Mouse (Mus musculus) intestine, postnatal 0 days (tissue): Measurements from ENCODE around the gene Fyb2. TPM values are rescaled to one million over a fixed set of nuclear protein-coding genes. Genes with fewer than 3 reads are reported as not detected.

ENCODE experiments used
- ATAC-seq: fragments of 200-750 bp; cut with Nextera tagmentation; 2 replicates; pipeline ENCODE4 v1.8.0; 2017; ENCODE audit warnings: mild to moderate bottlenecking, moderate TSS enrichment, moderate library complexity
- H3K27ac ChIP-seq: fragments of 300-500 bp; sonication (generic); 2 replicates; pipeline ENCODE4 v1.5.1; 2014; ENCODE audit warnings: mild to moderate bottlenecking, low read depth, low read length, moderate library complexity
- H3K27me3 ChIP-seq: fragments of 300-500 bp; sonication (generic); replicated peaks from 2 replicates; pipeline ENCODE4 v1.6.1; 2014; ENCODE audit warnings: low read length, mixed read lengths; ENCODE audit not compliant: control insufficient read depth, insufficient read depth
- H3K36me3 ChIP-seq: fragments of 300-500 bp; sonication (generic); 2 replicates; pipeline ENCODE4 v1.6.1; 2014; ENCODE audit warnings: mild to moderate bottlenecking, moderate library complexity; ENCODE audit not compliant: control insufficient read depth, insufficient read depth
- H3K4me1 ChIP-seq: fragments of 300-500 bp; sonication (generic); replicated peaks from 2 replicates; pipeline ENCODE4 v1.6.1; 2014; ENCODE audit warnings: antibody characterized with exemption, low read length, mixed read lengths; ENCODE audit not compliant: control insufficient read depth, insufficient read depth
- H3K4me2 ChIP-seq: fragments of 300-500 bp; sonication (generic); replicated peaks from 2 replicates; pipeline ENCODE4 v1.6.1; 2014; ENCODE audit warnings: low read depth, mild to moderate bottlenecking, moderate library complexity
- H3K4me3 ChIP-seq: fragments of 300-500 bp; sonication (generic); 2 replicates; pipeline ENCODE4 v1.5.1; 2014; ENCODE audit warnings: low read depth, low read length
- H3K9ac ChIP-seq: fragments of 300-500 bp; sonication (generic); 2 replicates; pipeline ENCODE4 v1.6.1; 2014; ENCODE audit warnings: mild to moderate bottlenecking, low read depth, low read length
- H3K9me3 ChIP-seq: fragments of 300-500 bp; sonication (generic); 2 replicates; pipeline ENCODE4 v1.6.1; 2016; ENCODE audit warnings: mixed run types; ENCODE audit not compliant: control insufficient read depth
- CTCF ChIP-seq: sonication (generic); IDR thresholded peaks from 2 replicates; pipeline ENCODE4 v1.5.1; 2016; ENCODE audit warnings: low read depth, mild to moderate bottlenecking, control low read depth, antibody characterized with exemption, moderate library complexity
- WGBS: fragments of 180-500 bp; shearing (Covaris S2); extraction: QIAGEN DNeasy Blood & Tissue Kit; methylation state at CpG from one replicate; pipeline ENCODE4 v1.1.7; 2014; 5-methylcytosine and 5-hydroxymethylcytosine counted together
- polyA plus RNA-seq: library from polyadenylated mRNA; unstranded; fragments of >200 nt; fragmentation: Nextera tagmentation; extraction: Ambion mirVana; gene quantifications from 2 replicates; pipeline ENCODE4 v1.2.1, GENCODE M21; 2015

Gene Fyb2
- polyA plus RNA-seq, 1 experiment from 2014 or later, result 0.25 TPM

GRCm38 (mm10) chr4:104905049-104905448, 8.2 kb upstream of the Fyb2 start:
- Histone ChIP-seq H3K27me3 (no peaks in the 10 kb centered on the region), H3K9me3 (no peaks in the 10 kb centered on the region; the same call in 1 of the 2 replicates), H3K9ac (no peak overlapping the region), H3K4me2 (no peak overlapping the region), H3K27ac (no peak overlapping the region), H3K36me3 (no peaks in the 10 kb centered on the region), H3K4me3 (no peak overlapping the region), H3K4me1 (no peaks in the 10 kb centered on the region)
- ATAC-seq, result no peak
- WGBS, result 89% methylated on average over 6 of the region's 6 CpGs
- TF ChIP-seq CTCF, result no peak

GRCm38 (mm10) chr4:104911685-104912084, 1.6 kb upstream of the Fyb2 start:
- no peaks in the 10 kb centered on the region for H3K9me3 ChIP-seq
- no peaks in the 10 kb centered on the region; the same call in 1 of the 2 replicates for H3K4me1 ChIP-seq
- H3K4me2 ChIP-seq, result no peak overlapping the region
- TF ChIP-seq CTCF, result peak; percentile 95
- H3K27me3 ChIP-seq, result no peaks in the 10 kb centered on the region
- WGBS, result 27% methylated on average over 7 of the region's 7 CpGs
- no peak overlapping the region for H3K27ac ChIP-seq
- no peak overlapping the region for H3K4me3 ChIP-seq
- H3K36me3 ChIP-seq, result no peaks in the 10 kb centered on the region
- ATAC-seq, result peak; percentile 36; the same call in 1 of the 2 replicates
- no peak overlapping the region for H3K9ac ChIP-seq

- WGBS, result 63% methylated on average over 6 of the region's 6 CpGs
- no peak for ATAC-seq
- no peaks in the 10 kb centered on the region for H3K27me3 ChIP-seq
- no peak overlapping the region for H3K4me2 ChIP-seq
- no peaks in the 10 kb centered on the region for H3K36me3 ChIP-seq
- H3K9me3 ChIP-seq, result no peaks in the 10 kb centered on the region
- no peak for TF ChIP-seq CTCF
- no peaks in the 10 kb centered on the region; the same call in 1 of the 2 replicates for H3K4me1 ChIP-seq
- no peak overlapping the region for H3K27ac ChIP-seq
- H3K4me3 ChIP-seq, result no peak overlapping the region
- no peak overlapping the region for H3K9ac ChIP-seq
These were observed 1.5 kb downstream of the Fyb2 start for GRCm38 (mm10) chr4:104914711-104915247.

GRCm38 (mm10) chr4:104918017-104918416, 4.8 kb downstream of the Fyb2 start:
- no peak overlapping the region for H3K9ac ChIP-seq
- no peaks in the 10 kb centered on the region for H3K27me3 ChIP-seq
- no peaks in the 10 kb centered on the region for H3K36me3 ChIP-seq
- no peaks in the 10 kb centered on the region for H3K9me3 ChIP-seq
- no peak overlapping the region for H3K27ac ChIP-seq
- no peaks in the 10 kb centered on the region; the same call in 1 of the 2 replicates for H3K4me1 ChIP-seq
- no peak overlapping the region for H3K4me2 ChIP-seq
- TF ChIP-seq CTCF, result no peak
- H3K4me3 ChIP-seq, result no peak overlapping the region
- no peak for ATAC-seq
- WGBS, result 80% methylated on average over 6 of the region's 6 CpGs

- no peak overlapping the region for H3K4me3 ChIP-seq
- no peak for TF ChIP-seq CTCF
- H3K27me3 ChIP-seq, result no peaks in the 10 kb centered on the region
- H3K9ac ChIP-seq, result no peak overlapping the region
- no peak for ATAC-seq
- H3K4me2 ChIP-seq, result no peak overlapping the region
- no peaks in the 10 kb centered on the region for H3K9me3 ChIP-seq
- H3K27ac ChIP-seq, result no peak overlapping the region
- 82% methylated on average over 5 of the region's 5 CpGs for WGBS
- no peaks in the 10 kb centered on the region for H3K4me1 ChIP-seq
- H3K36me3 ChIP-seq, result no peaks in the 10 kb centered on the region
These were observed 12.1 kb downstream of the Fyb2 start for GRCm38 (mm10) chr4:104925383-104925782.

- H3K4me3 ChIP-seq, result no peak overlapping the region
- H3K4me1 ChIP-seq, result no peaks in the 10 kb centered on the region
- no peaks in the 10 kb centered on the region for H3K27me3 ChIP-seq
- no peak for TF ChIP-seq CTCF
- no peak for ATAC-seq
- H3K4me2 ChIP-seq, result no peak overlapping the region
- H3K9me3 ChIP-seq, result no peaks in the 10 kb centered on the region
- WGBS, result 88% methylated on average over 7 of the region's 7 CpGs
- H3K27ac ChIP-seq, result no peak overlapping the region
- H3K36me3 ChIP-seq, result no peaks in the 10 kb centered on the region
- no peak overlapping the region for H3K9ac ChIP-seq
These were observed 15.9 kb downstream of the Fyb2 start for GRCm38 (mm10) chr4:104929165-104929564.

- 0 out of 2 replicates have a peak, but pooled peaks have one; percentile 57 for ATAC-seq
- TF ChIP-seq CTCF, result no peak
These were observed 20.4 kb downstream of the Fyb2 start for GRCm38 (mm10) chr4:104933620-104934019.

More at GRCm38 (mm10) chr4:104933620-104934019, 20.4 kb downstream of the Fyb2 start:
- H3K9me3 ChIP-seq, result no peaks in the 10 kb centered on the region
- no peak overlapping the region for H3K9ac ChIP-seq
- no peaks in the 10 kb centered on the region for H3K4me1 ChIP-seq
- no peak overlapping the region for H3K4me3 ChIP-seq
- no peaks in the 10 kb centered on the region for H3K36me3 ChIP-seq
- H3K27ac ChIP-seq, result no peak overlapping the region
- H3K27me3 ChIP-seq, result no peaks in the 10 kb centered on the region
- no peak overlapping the region for H3K4me2 ChIP-seq
